Mouse (Mus musculus) heart, postnatal 4 days (tissue): Measurements from ENCODE around the gene Mettl1. TPM values are rescaled to one million over a fixed set of nuclear protein-coding genes. Genes with fewer than 3 reads are reported as not detected.
A peak's percentile ranks its signal among the peaks of the same experiment; 100 is the strongest.
"Not testable (repeated sequence)": the region's sequence is repeated elsewhere in the genome, so short reads cannot be mapped to it uniquely, and the experiment has no call there.

Experiments
- DNase-seq: peaks from one replicate; pipeline ENCODE4 v3.0.0; 2021
- total RNA-seq, 2 experiments: library from RNA; stranded (reverse); gene quantifications; 2 replicates each; pipeline ENCODE4 v1.2.3; 2021

Gene Mettl1
- total RNA-seq, 2 experiments from 2014 or later: 11.5 TPM

DNA sequence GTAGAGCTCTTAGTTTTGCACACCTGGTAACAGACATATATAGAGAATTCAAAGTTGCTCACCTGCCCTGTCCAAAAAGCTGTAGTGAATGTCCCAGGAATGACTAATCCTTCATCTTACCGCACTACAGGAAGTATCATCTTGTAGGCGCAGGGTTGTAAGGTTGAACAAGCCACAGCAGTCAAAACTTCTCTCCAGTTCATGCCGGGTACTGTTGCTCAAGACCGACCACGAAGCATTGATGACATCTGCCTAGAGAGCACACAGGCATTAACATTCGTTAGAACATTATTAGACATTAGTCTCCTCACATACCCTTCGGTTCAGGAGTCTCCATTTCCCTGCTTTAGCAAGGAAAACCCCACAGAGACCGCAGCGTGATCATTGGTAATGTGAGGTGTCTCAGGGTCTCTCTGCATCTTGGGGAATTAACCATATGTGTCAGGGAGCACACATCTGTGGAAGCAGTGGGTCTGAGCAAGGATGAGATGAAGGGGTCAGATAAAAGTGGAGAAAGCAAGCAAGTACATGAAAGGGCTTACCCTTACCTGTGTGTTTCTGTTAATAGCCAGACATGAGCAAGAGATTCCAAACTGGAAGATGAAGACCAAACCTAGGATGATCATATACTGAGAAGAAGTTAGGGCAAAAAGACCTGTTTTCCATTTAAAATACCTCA, 27.3 kb downstream of the Mettl1 start:
- no peak for DNase-seq

DNA sequence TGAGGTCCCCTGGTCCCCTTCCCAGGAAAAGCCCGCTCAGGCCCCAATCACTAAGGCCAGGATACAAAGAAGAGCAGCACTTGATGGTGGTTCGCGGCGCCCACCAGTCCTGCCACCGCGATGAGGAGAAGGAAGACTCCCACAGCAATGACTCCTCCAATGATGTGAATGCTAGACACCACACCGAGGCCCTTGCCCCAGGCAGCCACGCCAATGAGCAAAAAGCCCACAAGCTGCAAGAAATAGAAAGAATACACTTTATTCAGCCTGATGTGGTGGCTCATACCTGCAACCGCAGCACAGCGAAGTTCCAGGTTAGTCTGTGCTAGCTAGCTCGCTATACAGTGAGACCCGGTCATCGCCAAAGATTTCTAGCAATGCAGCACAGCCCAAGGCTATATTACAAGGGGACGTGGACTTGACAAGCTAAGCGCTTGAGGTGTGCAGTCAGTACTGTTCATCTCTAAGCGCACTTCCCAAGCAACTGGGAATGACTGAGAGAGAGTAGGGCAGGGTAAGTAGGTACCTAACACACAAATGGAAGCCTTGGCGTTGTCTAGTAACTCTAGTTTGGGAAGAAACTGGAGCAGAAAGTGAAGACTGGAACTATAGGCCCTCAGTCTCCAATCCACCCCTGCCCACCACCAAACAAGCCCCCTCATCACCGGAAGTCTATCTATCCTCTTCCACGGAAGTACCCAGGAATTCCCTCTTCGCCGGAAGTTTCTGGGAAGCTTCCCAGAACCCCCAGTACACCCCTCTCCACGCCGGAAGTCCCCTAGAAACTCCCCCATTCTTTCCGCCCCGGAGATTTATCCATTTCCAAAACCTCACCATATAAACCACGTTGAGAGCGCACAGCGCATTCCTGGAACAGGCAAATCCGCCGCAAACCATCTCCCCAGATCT, 28.3 kb downstream of the Mettl1 start:
- DNase-seq: no peak

DNA sequence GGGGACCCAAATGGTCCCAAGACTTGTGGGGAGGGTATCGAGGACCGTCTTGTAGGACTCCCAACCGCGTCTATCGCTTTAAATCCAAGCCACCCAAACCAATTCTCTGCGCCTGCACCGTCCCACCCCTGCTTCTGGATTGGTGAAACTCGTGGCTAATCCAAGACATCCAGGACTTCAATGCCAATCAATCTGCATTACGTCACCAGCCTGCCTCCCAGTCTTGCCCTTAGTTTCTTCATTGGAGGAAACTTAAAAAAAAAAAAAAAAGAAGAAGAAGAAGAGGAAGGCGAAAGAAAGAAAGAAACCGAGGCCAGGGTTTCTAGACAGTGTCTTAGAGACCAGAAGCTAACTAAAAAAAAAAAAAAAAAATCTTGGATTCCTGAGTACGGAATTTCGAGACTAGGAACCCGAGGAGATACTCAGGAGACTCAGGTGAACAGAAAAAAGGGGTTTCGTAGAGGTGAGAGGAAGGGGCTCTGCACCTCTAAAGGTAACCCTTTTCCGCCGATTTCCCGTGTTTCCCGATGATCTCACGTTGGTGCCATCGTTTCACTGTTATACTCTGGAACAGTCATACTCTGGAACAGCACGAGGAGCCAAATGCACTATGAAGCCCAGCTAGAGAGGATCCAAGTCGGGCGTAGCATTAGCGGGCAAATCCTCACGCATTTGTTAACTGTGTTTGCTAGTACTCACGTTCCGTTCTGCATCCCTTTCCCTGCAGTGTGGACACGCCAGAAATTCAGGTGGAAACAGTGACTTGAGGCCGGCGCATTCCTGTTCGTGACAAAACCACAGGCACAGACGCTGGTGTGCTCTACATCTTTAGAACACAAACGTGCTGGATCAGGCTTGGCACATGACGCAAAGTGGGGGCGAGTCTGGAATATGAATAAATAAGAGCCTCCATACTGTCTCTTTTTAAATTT, 29.2 kb downstream of the Mettl1 start, which contains the start of gene Tspan31:
TSS of gene Tspan31 (minus strand) at position 75 of the 932 bp plus-strand sequence.
- DNase-seq: peak; percentile 88

DNA sequence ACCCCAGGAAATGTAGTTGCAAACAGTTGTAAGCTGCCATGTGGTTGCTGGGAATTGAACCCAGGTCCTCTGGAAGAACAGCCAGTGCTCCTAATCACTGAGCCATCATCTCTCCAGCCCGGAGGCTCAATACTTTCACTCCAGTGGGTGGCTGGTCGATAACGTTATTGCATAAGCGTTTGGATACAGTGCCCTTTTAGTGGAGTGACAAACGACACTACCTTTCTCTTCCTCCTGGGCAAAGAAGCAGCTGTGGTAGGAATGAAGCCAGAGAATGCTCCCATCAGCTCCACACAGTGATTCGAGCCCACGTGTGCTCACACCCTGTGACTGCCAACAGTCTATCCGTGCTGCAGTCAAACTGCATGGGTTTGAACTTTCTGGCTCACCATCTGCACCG, 30.0 kb downstream of the Mettl1 start:
- DNase-seq: no peak

DNA sequence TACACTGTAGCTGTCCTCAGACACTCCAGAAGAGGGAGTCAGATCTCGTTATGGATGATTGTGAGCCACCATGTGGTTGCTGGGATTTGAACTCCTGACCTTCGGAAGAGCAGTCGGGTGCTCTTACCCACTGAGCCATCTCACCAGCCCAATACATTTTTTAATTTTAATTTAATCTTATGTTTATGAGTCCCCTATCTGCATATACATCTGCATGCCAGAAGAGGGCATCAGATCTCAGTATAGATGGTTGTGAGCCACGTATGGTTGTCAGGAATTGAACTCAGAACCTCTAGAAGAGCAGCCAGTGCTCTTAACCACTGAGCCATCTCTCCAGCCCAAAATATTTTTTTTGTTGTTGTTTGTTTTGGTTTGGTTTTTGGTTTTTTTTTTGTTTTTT, 31.1 kb downstream of the Mettl1 start:
- DNase-seq: not testable (repeated sequence)

DNA sequence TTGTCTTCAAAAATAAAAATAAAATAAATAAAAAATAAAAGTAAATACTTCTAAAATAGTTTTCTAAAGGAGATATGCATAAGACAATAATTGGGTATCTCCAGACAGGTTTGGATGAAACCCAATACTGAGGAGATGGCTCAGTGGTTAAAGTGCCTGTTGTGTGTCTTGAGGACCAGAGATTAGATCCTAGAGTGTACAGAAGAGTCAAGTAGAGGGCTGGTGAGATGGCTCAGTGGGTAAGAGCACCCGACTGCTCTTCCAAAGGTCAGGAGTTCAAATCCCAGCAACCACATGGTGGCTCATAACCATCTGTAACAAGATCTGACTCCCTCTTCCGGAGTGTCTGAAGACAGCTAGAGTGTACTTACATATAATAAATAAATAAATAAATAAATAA, 31.8 kb downstream of the Mettl1 start:
- DNase-seq: not testable (repeated sequence)

DNA sequence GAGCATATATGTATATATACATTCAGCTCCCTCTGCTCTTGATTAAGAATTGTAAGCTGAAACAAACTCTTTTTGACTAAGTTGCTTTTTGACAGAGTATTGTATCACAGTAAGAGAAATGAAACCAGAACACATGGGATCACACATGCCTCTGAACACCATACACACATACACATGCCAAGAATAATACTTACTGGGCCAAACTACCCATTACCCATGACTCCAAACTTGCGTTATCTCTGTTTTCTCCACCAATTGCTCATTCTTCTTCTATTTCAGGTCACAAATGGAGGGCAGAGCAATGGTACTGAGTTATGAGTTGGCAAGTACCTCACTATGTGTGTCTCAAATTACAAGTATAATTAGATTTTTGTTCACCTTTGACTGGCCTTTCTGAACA, 32.8 kb downstream of the Mettl1 start:
- DNase-seq: no peak

DNA sequence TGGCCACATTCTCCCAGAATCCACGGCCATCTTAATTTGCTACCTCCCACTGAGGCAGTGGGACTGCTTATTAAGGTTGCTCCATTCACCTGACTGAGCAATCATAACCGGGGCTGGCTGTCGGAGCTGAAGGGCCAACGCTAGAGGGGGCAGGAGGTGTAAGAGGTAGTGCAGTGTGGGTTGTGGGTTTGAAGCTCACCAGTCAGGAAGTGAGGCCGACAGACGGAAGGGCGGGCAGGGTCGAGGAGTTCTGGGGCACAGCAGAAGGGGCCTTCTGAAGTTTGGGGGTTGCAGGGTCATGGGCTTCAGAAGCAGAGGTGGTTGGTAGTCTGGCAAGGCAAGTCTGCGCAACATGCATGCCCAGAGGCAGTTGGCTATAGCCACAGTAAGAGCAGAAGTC, 33.9 kb downstream of the Mettl1 start, which contains the start of gene Agap2:
TSS of gene Agap2 (plus strand) at position 205 of the 400 bp plus-strand sequence.
- DNase-seq: no peak

DNA sequence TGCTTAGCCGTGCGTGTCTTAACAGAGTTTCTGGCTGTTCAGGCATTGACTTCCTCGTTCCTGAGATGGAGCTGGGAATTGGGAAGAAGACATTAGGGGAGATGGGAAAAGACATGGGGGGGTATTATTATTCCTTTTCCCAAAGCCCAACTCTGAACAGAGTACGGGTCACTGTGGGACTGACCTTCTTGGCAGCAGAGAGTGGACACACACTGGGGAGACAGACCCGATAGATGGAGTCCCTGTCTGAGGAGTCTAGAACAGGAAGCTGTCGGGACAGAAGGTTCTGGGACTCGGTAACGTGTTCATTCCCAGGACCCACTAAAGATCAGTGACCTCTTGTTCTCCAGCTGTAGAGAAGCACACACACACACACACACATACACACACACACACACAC, 34.4 kb downstream of the Mettl1 start:
- no peak for DNase-seq

DNA sequence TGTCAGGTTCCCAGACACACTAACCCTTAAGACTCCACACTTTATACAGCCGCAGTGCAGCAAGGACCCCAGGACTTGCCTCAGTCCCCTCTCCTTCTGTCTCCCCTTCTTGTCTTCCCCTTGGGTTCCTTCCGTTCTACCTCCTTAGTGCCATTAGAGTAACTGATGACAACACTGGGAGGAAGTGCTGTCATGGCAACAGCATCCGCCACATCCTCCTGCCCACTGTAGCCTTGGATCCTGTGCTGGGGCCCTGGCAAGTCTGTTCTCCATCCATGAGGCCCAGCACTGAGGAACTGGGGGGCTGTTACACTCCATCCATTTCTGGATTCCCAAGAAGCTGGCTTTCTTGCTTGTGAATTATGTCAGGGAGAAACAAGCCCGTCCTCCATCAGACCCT, 34.9 kb downstream of the Mettl1 start:
- DNase-seq: no peak

DNA sequence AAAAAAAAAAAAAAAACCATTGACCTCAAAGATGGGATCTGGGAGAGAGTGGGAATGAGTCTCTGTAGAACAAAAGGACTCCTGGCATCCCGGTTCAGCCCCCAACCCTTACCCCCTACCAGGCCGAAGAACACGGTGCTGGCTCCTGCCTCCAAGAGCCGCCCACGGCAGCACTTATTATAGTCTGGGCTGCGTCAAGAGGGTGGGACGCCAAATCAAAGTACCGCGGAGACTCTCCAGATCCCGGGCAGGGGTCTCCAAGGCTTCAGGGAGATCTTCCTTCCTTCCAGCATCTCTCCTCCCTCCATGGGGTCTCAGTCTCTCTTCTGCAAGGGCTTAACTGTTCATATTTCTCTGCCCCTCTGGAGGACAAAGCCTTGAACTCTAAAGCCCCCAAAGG, 36.3 kb downstream of the Mettl1 start:
- DNase-seq: no peak

DNA sequence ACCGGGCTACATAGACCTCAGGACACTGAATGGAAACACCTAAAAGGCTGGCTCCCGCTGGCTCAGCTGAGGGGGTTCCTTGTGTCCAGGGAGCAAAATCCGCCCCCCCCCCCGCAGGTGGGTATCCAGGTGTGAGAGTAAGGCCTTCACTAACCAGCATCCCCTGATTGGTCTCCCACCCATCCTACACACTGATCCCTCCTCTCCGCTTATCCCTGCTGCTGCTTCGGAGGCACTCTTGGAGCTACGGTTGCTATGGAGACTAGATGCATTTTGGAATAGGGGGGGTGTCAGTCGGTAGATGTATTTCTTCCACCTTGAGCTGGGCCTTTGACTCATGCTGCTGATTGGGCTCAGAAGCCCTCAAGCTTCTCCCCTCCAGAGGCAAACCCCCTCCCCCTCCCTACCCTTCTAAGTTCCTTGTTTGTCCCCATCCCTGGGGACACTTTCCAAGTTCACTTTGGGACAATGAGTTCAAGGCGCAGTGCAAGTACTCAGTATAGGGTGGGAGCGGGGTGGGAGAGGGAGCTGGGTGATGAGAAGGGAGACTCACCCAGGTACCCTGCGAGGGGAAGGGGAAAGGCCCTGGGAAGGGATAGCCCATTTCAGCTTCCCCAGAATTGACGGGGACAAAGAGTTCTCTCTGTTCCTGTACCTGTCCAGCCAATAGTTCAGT, 36.9 kb downstream of the Mettl1 start:
- no peak for DNase-seq

DNA sequence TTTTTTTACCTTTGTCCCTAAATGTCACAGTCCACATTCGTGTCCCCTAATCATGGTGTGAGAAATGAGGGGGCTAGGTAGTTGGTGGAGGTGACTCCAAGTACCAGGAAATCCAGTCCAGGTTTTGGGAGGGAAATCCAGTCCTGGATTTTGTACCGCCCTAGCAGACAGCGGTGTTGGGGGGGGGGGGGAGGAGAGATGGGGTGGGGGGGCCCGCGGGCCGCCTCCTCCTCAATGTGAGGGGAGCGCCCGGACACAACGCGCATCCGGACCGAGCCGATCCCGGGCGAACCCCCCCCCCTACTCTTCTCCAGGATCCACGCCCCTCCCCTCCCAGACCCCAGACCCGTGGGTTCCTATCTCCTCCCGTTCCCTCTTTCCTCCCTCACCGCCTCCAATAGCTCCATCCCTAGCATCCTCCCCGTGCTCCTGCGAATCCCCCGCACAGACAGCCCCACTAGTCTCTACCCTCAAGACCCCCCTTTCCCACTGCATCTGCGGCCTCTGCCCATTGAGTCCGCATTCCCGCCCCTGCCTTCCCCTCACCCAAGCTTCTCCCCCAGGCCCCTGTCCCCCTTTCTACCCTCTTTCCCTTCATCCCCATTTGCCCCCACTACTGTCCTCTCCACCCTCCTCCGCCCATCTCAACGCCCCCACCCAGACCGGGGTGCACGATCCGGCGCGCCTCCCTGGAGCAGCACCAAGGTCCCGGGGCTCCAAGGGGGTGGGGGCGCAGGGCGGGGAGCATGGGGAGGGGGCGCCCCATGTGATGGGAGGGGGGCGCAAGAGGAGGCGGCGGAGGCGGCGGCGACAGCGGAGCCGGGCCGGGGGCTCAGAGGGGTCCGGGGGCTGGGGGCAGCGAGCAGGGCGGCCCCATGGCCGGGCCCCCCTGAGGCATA, 37.7 kb downstream of the Mettl1 start:
- peak; percentile 57 for DNase-seq

DNA sequence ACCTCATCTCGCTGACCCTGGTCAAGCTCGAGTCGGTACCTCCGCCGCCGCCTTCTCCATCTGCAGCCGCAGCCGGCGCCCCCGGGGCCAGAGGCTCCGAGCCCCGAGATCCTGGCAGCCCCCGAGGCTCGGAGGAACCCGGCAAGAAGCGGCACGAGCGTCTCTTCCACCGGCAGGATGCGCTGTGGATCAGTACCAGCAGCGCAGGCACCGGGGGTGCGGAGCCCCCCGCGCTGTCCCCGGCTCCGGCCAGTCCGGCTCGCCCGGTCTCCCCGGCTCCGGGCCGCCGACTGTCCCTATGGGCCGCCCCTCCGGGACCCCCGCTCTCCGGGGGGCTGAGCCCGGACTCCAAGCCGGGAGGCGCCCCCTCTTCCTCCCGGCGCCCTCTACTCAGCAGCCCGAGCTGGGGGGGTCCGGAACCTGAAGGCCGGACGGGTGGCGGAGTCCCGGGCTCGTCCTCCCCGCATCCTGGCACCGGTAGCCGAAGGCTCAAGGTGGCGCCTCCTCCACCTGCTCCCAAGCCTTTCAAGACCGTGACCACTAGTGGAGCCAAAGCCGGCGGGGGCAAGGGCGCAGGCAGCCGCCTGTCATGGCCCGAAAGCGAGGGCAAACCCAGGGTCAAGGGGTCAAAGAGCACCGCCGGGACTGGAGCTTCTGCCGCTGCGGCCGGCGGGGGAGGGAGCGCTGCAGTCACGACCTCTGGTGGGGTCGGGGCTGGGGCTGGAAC, 38.6 kb downstream of the Mettl1 start:
- DNase-seq: peak; percentile 35

DNA sequence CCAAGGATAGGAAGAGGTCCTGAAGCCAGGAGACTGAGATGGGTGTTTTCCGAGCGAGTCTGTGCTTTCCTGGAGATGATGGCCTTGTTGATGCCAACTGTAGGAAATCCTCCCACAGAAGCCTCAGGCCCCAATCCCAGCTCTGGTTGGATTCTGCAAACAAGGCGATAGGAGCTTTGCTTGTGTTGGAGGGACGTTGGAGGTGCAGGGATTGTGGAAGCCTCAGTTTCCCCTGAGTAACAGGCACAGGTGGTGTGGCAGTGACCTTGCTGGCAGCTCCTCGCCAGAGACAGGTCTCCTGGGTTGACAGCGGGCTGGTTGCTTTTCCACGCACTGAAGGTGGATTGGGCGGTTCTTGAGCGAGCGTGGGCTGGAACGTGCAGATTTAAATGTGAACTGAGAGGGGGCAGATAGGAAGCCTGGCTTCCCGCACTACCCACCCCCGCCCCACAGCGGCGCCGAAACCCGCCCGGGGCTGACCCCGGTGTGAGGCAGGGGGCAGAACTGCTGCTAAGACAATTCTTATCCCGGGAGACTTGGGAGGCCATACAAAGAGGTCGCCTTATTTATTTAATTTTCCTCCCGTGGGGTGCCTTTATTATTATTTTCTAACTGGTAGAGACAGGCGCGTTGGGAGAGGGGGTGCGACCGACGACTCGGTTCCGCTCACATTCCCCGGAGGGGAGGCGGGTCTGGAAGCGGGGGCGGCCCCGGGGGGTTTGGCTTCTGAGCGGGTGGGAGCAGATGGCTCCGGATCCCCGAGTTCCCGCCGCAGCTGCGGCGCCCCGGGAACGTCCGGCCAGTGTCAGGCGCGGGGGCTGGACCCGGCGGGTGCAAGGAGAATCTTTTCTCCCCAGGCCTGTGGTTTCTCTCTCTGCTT, 39.9 kb downstream of the Mettl1 start:
- peak; percentile 61 for DNase-seq

DNA sequence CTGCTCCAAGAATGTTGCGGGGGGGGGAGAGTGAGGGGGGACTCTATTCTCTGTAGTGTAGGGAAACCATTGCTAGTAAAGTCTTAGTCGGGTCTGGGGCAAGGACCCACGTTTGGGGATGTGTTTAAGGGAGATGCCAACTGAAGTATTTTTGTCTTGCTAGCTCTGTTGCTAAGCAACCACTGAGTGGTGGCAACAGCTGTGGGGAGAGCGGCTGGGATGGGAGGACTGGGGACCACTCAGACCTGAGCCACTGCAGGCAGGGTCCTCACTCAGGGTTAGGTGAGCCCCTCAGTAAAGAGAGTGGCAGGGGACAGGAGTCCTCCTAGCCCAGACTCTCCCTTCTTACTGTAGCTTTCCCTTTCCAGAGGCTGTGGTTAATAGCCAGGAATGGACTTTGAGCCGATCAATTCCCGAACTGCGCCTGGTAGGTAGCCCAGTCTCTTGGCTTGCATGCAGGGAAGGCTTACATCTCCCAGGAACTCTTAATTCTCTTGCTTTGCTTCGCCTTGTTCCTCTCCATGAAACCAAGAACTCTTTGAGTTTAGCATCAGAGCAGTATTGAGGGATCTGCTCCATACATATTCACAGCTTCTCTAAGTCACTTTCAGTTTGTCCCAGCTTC, 40.9 kb downstream of the Mettl1 start:
- no peak for DNase-seq

DNA sequence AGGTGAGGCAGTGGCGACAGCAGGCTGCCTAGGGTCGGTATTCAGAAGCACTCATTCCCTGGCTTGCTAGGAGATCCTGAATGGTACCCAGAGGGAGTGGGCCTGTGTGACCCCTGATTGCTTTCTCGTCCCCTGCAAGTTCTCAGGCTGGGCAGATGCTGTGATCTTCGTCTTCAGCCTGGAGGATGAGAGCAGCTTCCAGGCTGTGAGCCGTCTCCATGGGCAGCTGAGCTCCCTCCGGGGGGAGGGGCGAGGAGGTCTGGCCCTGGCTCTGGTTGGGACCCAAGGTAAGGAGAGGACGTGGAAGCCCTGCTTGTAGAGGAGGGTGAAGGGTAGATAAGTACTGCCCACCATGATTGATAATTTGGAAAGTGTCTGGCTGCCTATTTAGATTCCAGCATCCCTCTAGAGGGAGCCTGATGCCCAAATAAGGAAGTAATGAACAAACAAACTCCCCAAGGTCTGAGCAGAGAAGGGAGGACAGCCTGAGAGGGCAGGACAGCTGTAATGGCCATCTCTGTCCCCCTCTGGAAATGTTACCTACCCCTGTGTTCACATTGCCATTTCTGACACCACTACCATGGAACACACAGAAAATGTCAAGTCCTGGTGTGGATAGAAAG, 42.2 kb downstream of the Mettl1 start:
- DNase-seq: no peak

DNA sequence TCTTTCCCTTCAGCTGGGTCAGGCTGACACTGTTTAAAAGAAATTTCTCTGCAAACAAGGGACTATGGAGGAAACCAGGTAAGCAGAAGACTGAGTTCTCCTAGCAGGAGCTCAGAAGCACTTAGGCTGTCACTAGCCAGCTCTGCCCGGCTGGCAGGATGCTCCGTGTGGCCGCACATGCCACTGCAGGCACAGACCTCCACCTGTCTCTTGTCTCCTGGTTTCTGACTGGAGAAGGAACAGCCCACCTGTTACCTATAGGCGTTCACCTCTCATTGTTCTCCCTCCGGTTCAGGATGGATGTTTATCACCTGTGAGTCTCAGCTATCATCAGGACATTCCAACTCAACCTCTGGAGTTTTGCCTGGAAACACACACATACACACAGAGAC, 42.7 kb downstream of the Mettl1 start:
- no peak for DNase-seq
